Mouse (Mus musculus): ENCODE data around the gene Olfr1410. TPM values are rescaled to one million over a fixed set of nuclear protein-coding genes. Genes with fewer than 3 reads are reported as not detected.

The Olfr1410 gene
- not detected in 2 replicates for polyA plus RNA-seq (2021; fragmentation: Nextera tagmentation)
- long read RNA-seq, experiment 1 = 0 reads
- long read RNA-seq, experiment 2 = 0 reads

GRCm38 (mm10) chr1:92605482-92605881 lies at the start of gene Olfr1410:
TSS of gene Olfr1410 (plus strand) at chr1:92605782.

GRCm38 (mm10) chr1:92571022-92571421 lies 34.6 kb upstream of the Olfr1410 start, which contains the start of gene Olfr1413:
TSS of gene Olfr1413 (plus strand) at chr1:92571322.

GRCm38 (mm10) chr1:92585479-92585878 lies 20.1 kb upstream of the Olfr1410 start, which contains the start of gene Olfr1412:
TSS of gene Olfr1412 (plus strand) at chr1:92585779.

DNA sequence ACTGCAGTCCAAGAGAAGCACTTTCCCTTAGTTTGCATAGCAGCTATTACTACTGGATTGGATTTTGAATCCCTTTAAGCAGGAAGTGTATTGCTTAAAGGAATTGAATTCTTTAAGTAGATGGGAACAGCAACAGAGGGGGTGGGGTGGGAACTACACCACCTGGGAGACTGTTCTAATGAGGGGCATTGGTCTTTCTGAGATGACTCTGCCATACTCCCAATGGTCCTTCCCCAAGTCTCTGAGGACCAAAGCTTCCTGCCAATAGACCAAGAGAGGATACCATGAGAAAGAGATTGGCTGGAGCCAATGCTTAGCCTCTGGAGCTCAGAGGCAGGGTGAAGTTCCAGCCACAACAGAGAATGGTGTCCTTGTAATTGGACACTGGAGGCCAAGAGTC lies 11.5 kb upstream of the Olfr1410 start, which contains the start of gene Olfr1411:
Gene Olfr1411 (plus strand): TSS at position 301 of the 400 bp plus-strand sequence.

DNA sequence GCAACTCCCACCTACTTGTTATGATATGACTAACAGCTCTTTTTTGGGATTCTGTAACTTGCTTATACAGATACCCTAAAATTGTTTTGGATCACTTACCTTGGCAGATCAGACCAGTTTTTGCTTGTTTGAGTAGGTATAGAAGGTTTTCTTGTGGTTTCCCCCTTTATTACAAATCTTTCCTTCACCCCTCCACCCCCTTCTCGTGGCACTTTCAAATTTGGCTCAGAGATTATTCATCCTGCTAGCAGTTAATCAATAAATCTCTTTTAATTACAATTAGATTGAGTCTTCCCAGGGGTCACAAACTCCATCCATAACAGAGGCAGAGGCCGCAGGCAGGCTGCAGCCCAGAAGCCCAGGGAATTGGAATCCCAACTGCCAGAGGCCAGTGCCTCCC lies 11.9 kb downstream of the Olfr1410 start, which contains the start of gene Olfr12:
Gene Olfr12 (plus strand): TSS at position 301 of the 400 bp plus-strand sequence.

DNA sequence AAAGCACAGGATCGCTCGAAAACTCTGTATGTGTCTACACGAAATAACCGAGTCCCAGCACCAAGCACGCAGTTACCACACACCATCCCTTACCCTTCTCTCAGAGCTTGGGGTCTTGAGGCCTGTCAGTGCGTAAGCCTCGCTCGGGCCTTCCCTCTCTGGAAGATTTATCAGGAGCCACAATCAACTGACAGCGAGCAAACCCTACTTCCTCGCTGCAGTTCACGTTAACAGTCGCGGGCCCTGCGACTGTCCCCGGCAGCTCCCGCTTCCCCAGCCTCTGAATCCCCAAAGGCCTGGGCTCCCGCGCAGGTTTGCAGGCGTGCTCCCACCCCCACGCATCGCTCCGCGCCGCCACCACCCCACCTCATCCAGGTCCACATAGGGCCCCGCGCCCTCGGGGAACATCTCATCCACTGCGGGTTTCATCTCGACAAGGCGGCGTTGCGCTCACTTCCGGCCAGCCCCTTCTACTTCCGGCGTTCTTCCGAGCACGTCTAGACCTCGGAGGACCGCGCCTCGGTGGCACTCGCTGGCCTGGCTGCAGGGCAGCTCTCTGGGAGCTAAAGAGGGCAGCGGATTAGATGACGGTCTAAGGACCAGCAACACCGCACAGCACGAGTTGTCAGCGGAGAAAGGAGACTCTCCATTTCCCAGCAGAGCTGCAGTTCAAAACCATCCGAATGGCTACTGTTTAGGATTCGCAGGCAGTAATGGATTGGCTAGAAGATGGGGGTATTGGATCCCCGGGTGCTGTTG lies 36.1 kb downstream of the Olfr1410 start, which contains the start of gene Cops9:
Gene Cops9 (minus strand): TSS at position 472 of the 759 bp plus-strand sequence.

DNA sequence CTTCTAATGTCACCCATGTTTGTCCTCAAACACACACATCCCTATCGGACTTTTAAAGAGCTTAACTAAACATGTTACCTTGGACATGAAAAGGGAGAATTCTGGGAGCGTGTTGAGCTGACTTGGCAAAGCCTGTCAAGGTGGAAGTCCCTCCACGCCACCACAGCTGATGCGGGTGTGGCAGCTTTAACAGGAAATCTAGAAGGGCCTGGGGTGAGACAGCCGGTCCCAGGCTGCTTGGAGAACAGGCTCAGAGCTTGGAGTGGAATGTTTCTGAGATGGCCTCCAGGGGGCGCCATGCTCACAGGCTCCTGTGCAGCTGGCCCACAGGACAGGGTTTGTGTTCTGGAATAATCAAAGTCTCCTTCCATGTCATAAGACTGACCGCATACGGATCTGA lies 43.1 kb downstream of the Olfr1410 start, which contains the start of gene Otos:
Gene Otos (minus strand): TSS at position 169 of the 400 bp plus-strand sequence.

Other genes starting within 250 kb of the Olfr1410 start
- gene Ndufa10, start 131.9 kb upstream of the Olfr1410 start, polyA plus RNA-seq (2021; fragmentation: Nextera tagmentation) = 449 and 471 TPM in 2 replicates
- gene Olfr1416, start 120.7 kb upstream of the Olfr1410 start, polyA plus RNA-seq (2021; fragmentation: Nextera tagmentation) = not detected in 2 replicates
- gene Olfr1415, start 109.7 kb upstream of the Olfr1410 start, polyA plus RNA-seq (2021; fragmentation: Nextera tagmentation) = not detected in 2 replicates
- not detected in 2 replicates for gene Olfr1414, start 87.1 kb upstream of the Olfr1410 start, polyA plus RNA-seq (2021; fragmentation: Nextera tagmentation)
- gene Olfr1413, start 34.5 kb upstream of the Olfr1410 start, polyA plus RNA-seq (2021; fragmentation: Nextera tagmentation) = not detected in 2 replicates
- not detected in 2 replicates for gene Olfr1412, start 20.0 kb upstream of the Olfr1410 start, polyA plus RNA-seq (2021; fragmentation: Nextera tagmentation)
- gene Olfr1411, start 11.4 kb upstream of the Olfr1410 start, polyA plus RNA-seq (2021; fragmentation: Nextera tagmentation) = not detected in 2 replicates
- not detected in 2 replicates for gene Olfr12, start 12.0 kb downstream of the Olfr1410 start, polyA plus RNA-seq (2021; fragmentation: Nextera tagmentation)
- gene Cops9, start 36.2 kb downstream of the Olfr1410 start, polyA plus RNA-seq (2021; fragmentation: Nextera tagmentation) = 996 and 1,070 TPM in 2 replicates
- 2.0 and 3.1 TPM in 2 replicates for gene Otos, start 43.1 kb downstream of the Olfr1410 start, polyA plus RNA-seq (2021; fragmentation: Nextera tagmentation)
- 16.3 and 17.8 TPM in 2 replicates for gene Gpc1, start 225.9 kb downstream of the Olfr1410 start, polyA plus RNA-seq (2021; fragmentation: Nextera tagmentation)